Mouse (Mus musculus) heart, embryonic 13.5 days (tissue): ENCODE measurements around the gene 1700025G04Rik. TPM values are rescaled to one million over a fixed set of nuclear protein-coding genes. Genes with fewer than 3 reads are reported as not detected.

Experiments
- ATAC-seq: fragments of 200-750 bp; cut with Nextera tagmentation; 2 replicates; pipeline ENCODE4 v1.8.0; 2017; ENCODE audit warnings: moderate TSS enrichment; ENCODE audit not compliant: insufficient number of reproducible peaks, low FRiP score, low TSS enrichment; ENCODE audit errors: extremely low read depth
- H3K27ac ChIP-seq: fragments of 300-500 bp; sonication (generic); replicated peaks from 2 replicates; pipeline ENCODE4 v1.5.1; 2015; ENCODE audit warnings: moderate library complexity, mild to moderate bottlenecking, inconsistent platforms
- H3K27me3 ChIP-seq: fragments of 300-500 bp; sonication (generic); replicated peaks from 2 replicates; pipeline ENCODE4 v1.6.1; 2015; ENCODE audit warnings: mild to moderate bottlenecking, inconsistent platforms
- H3K36me3 ChIP-seq: fragments of 300-500 bp; sonication (generic); 2 replicates; pipeline ENCODE4 v1.6.1; 2015; ENCODE audit warnings: mild to moderate bottlenecking, inconsistent platforms
- H3K4me1 ChIP-seq: fragments of 300-500 bp; sonication (generic); 2 replicates; pipeline ENCODE4 v1.6.1; 2015; ENCODE audit warnings: inconsistent platforms
- H3K4me2 ChIP-seq: fragments of 300-500 bp; sonication (generic); 2 replicates; pipeline ENCODE4 v1.6.1; 2015; ENCODE audit warnings: inconsistent platforms, mild to moderate bottlenecking, moderate library complexity
- H3K4me3 ChIP-seq: fragments of 300-500 bp; sonication (generic); 2 replicates; pipeline ENCODE4 v1.5.1; 2015; ENCODE audit warnings: moderate library complexity, mild to moderate bottlenecking, inconsistent platforms
- H3K9ac ChIP-seq: fragments of 300-500 bp; sonication (generic); 2 replicates; pipeline ENCODE4 v1.6.1; 2015; ENCODE audit warnings: inconsistent platforms, mild to moderate bottlenecking, moderate library complexity
- H3K9me3 ChIP-seq: fragments of 300-500 bp; sonication (generic); 2 replicates; pipeline ENCODE4 v1.6.1; 2016; ENCODE audit warnings: inconsistent platforms
- WGBS: fragments of 180-500 bp; shearing (Covaris S2); methylation state at CpG from one replicate; pipeline ENCODE4 v1.1.7; 2015; ENCODE audit warnings: mixed read lengths; 5-methylcytosine and 5-hydroxymethylcytosine counted together
- polyA plus RNA-seq: library from polyadenylated mRNA; unstranded; fragments of >200 nt; fragmentation: Nextera tagmentation; extraction: Ambion mirVana; gene quantifications from 2 replicates; pipeline ENCODE4 v1.2.1, GENCODE M21; 2015

1700025G04Rik gene
- polyA plus RNA-seq, 1 experiment from 2014 or later = 24.3 TPM

DNA sequence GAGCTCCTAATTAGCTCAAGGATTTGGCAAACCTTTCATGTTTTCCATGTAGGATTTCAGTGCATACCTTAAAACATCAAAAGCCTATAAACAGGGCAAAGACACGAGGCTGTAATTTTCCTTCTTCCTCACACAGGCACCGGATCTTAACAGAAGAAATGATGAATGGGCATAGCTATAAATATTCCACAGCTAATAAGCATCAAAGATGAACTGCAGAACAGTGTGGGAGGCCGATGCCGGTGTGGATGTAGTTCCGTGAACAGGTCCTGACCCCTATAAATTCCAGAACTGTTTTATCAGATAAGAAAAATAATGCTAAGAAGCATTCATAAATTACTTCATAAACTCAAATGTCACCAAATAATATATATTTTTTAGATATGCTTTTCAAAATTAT lies 42.5 kb downstream of the 1700025G04Rik start:
- no peak overlapping the region for H3K9ac ChIP-seq
- no peak overlapping the region for H3K4me2 ChIP-seq
- no peaks in the 10 kb centered on the region; the same call in 1 of the 2 replicates for H3K36me3 ChIP-seq
- no peak for ATAC-seq
- no peak overlapping the region for H3K4me3 ChIP-seq
- H3K27me3 ChIP-seq = no peaks in the 10 kb centered on the region
- H3K9me3 ChIP-seq = no peaks in the 10 kb centered on the region
- H3K4me1 ChIP-seq = peaks cover 48% of the 10 kb centered on the region
- WGBS = 53% methylated on average over 5 of the region's 5 CpGs
- no peak overlapping the region for H3K27ac ChIP-seq

DNA sequence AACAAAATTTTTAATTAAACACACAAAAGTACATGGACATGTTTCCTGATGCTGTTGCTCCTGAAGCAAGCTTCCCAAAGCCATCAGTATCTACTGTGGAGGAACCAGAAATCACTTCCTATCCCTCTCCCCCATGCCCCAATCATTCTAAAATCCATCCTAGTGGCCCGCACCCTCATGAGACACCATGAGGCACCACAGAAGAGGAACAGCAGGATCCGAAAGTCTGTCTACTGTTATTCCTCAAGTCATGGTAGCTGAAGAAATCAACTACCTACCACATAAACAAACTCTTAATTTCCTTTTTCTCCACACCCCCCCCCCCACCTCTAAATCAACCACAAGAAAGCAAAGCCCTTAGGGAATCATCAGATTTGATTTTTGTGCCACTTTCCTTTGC lies 46.5 kb downstream of the 1700025G04Rik start:
- 90% methylated on average over 2 of the region's 2 CpGs for WGBS
- H3K4me3 ChIP-seq = no peak overlapping the region
- no peak overlapping the region for H3K4me2 ChIP-seq
- no peak overlapping the region for H3K27ac ChIP-seq
- no peak overlapping the region for H3K9ac ChIP-seq
- ATAC-seq = no peak
- no peaks in the 10 kb centered on the region for H3K27me3 ChIP-seq
- H3K4me1 ChIP-seq = peaks cover 38% of the 10 kb centered on the region
- H3K36me3 ChIP-seq = no peaks in the 10 kb centered on the region; the same call in 1 of the 2 replicates
- H3K9me3 ChIP-seq = no peaks in the 10 kb centered on the region

DNA sequence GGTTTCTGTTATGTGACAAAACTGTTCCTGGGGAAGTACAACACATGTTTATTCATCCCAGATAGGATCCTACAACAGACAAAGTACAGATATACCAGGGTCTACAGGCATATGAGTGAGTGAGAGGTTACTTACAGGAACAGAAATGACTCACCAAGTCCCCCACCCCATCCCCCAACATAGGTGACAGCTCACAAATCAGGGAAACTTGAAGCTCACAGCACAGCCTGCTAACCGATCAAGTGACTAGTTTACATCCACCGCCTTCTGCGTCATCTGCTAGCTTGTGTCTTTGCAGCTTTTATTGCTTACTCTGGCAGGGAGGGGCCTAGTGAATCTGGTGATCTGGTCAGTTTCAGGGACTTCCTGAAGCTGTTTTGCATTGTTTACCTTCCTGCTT lies 47.5 kb downstream of the 1700025G04Rik start:
- no peak for ATAC-seq
- 64% methylated on average over 3 of the region's 3 CpGs for WGBS
- H3K36me3 ChIP-seq = no peaks in the 10 kb centered on the region; the same call in 1 of the 2 replicates
- H3K4me1 ChIP-seq = peaks cover 47% of the 10 kb centered on the region
- no peaks in the 10 kb centered on the region for H3K9me3 ChIP-seq
- H3K27me3 ChIP-seq = no peaks in the 10 kb centered on the region
- H3K27ac ChIP-seq = no peak overlapping the region
- H3K4me2 ChIP-seq = no peak overlapping the region
- H3K4me3 ChIP-seq = no peak overlapping the region
- no peak overlapping the region for H3K9ac ChIP-seq

- peaks cover 52% of the 10 kb centered on the region for H3K4me1 ChIP-seq
- no peak for ATAC-seq
Observed at GRCm38 (mm10) chr1:152041005-152041404, 48.9 kb downstream of the 1700025G04Rik start.

GRCm38 (mm10) chr1:152040053-152040452 lies 49.9 kb downstream of the 1700025G04Rik start:
- no peak for ATAC-seq
- Histone ChIP-seq H3K27me3 (no peaks in the 10 kb centered on the region), H3K36me3 (no peaks in the 10 kb centered on the region), H3K4me2 (no peak overlapping the region), H3K9ac (no peak overlapping the region), H3K4me3 (no peak overlapping the region), H3K4me1 (peaks cover 55% of the 10 kb centered on the region), H3K9me3 (no peaks in the 10 kb centered on the region), H3K27ac (no peak overlapping the region)
- WGBS = 70% methylated on average over 7 of the region's 7 CpGs

More at GRCm38 (mm10) chr1:152041005-152041404, 48.9 kb downstream of the 1700025G04Rik start:
- Histone ChIP-seq H3K9me3 (no peaks in the 10 kb centered on the region), H3K27ac (no peak overlapping the region), H3K36me3 (no peaks in the 10 kb centered on the region), H3K4me2 (no peak overlapping the region), H3K9ac (no peak overlapping the region), H3K4me3 (no peak overlapping the region), H3K27me3 (no peaks in the 10 kb centered on the region)
- 92% methylated on average over 4 of the region's 4 CpGs for WGBS

GRCm38 (mm10) chr1:152039588-152039987 lies 50.3 kb downstream of the 1700025G04Rik start:
- Histone ChIP-seq H3K4me1 (peaks cover 58% of the 10 kb centered on the region), H3K9ac (no peak overlapping the region), H3K9me3 (no peaks in the 10 kb centered on the region), H3K36me3 (no peaks in the 10 kb centered on the region), H3K4me2 (no peak overlapping the region), H3K27me3 (no peaks in the 10 kb centered on the region), H3K4me3 (no peak overlapping the region), H3K27ac (no peak overlapping the region; the same call in 1 of the 2 replicates)
- no peak for ATAC-seq
- WGBS = 61% methylated on average over 8 of the region's 8 CpGs

DNA sequence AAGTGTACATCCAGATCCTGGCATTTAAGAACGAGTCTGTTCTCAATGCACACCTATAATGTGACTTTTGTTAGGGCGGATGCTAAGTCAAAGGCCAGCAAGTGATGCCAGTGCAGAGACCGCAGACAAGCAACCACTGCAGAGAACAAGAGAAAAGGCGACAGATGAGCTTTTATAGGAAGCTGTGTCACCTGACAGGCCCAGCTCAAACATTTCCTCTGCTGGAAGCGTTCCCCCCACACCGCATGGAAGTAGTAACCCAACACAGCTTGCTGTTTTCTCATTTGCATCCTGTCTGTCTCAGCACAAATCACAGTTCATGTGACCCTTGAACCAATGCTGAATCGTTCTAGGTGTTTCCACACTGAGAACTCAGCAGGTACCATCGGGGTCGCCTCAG lies 51.8 kb downstream of the 1700025G04Rik start:
- Histone ChIP-seq H3K27me3 (no peaks in the 10 kb centered on the region), H3K9me3 (no peaks in the 10 kb centered on the region), H3K9ac (no peak overlapping the region), H3K36me3 (no peaks in the 10 kb centered on the region), H3K4me1 (peaks cover 54% of the 10 kb centered on the region), H3K4me2 (no peak overlapping the region), H3K4me3 (no peak overlapping the region), H3K27ac (no peak overlapping the region)
- 66% methylated on average over 9 of the region's 9 CpGs for WGBS
- ATAC-seq = no peak

- Histone ChIP-seq H3K9me3 (peaks cover 3% of the 10 kb centered on the region), H3K4me1 (peaks cover 54% of the 10 kb centered on the region)
- 25% methylated on average over 4 of the region's 4 CpGs for WGBS
Observed at GRCm38 (mm10) chr1:152037589-152037988, 52.3 kb downstream of the 1700025G04Rik start.

DNA sequence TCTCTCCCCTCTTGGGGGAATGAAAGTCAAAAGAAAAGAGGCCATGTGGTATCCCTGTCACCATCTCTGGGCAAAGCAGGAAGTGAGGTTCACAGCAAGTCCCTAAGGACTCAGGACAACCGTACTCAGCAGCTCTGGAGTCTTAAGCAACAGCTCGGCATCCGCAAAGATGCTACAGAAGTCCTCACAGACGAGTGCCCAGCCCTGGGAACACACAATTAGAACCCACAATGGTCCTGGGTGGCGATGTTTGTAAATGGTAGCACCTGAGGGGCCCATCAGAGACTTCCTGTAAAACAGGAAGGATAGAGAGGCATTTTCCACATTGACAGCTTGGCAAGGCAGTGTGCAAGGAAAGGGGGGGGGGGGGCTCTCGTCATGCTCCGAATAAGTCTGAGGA lies 55.2 kb downstream of the 1700025G04Rik start:
- Histone ChIP-seq H3K9me3 (peaks cover 4% of the 10 kb centered on the region), H3K4me2 (no peak overlapping the region), H3K4me1 (peaks cover 36% of the 10 kb centered on the region), H3K4me3 (no peak overlapping the region), H3K27me3 (no peaks in the 10 kb centered on the region), H3K36me3 (peaks cover 6% of the 10 kb centered on the region; the same call in 1 of the 2 replicates), H3K27ac (no peak overlapping the region), H3K9ac (no peak overlapping the region)
- ATAC-seq = no peak
- WGBS = 68% methylated on average over 7 of the region's 7 CpGs

More at GRCm38 (mm10) chr1:152037589-152037988, 52.3 kb downstream of the 1700025G04Rik start:
- Histone ChIP-seq H3K27me3 (no peaks in the 10 kb centered on the region), H3K36me3 (peaks cover 3% of the 10 kb centered on the region; the same call in 1 of the 2 replicates), H3K4me2 (no peak overlapping the region), H3K9ac (no peak overlapping the region), H3K27ac (no peak overlapping the region), H3K4me3 (no peak overlapping the region)
- ATAC-seq = no peak

DNA sequence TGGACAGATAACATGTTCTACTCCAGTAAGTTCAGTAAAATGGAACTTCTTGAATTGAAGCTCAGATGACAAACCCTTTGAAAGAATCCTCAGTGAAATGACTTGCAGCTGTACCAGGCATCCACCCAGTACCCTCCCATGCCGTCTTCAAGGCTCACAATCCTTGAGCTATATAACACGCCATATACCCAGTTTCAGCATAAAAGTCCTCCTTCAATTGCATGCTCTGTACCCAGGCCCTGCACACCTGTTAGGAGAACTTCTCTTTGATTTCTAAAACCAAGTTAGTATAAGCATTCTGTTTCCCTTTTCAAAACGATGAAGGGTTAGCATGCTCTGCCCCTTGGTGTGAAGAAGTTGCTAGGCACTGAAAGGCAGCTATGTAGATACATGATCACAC lies 56.2 kb downstream of the 1700025G04Rik start:
- Histone ChIP-seq H3K4me3 (no peak overlapping the region), H3K9ac (no peak overlapping the region), H3K4me1 (peaks cover 29% of the 10 kb centered on the region), H3K27me3 (no peaks in the 10 kb centered on the region), H3K36me3 (peaks cover 6% of the 10 kb centered on the region; the same call in 1 of the 2 replicates), H3K4me2 (no peak overlapping the region), H3K27ac (no peak overlapping the region), H3K9me3 (peaks cover 4% of the 10 kb centered on the region)
- ATAC-seq = no peak
- 74% methylated on average over 3 of the region's 3 CpGs for WGBS

GRCm38 (mm10) chr1:152032144-152032543 lies 57.8 kb downstream of the 1700025G04Rik start:
- WGBS = 81% methylated on average over 5 of the region's 5 CpGs
- ATAC-seq = no peak
- Histone ChIP-seq H3K36me3 (peaks cover 6% of the 10 kb centered on the region; the same call in 1 of the 2 replicates), H3K27me3 (no peaks in the 10 kb centered on the region), H3K4me3 (no peak overlapping the region), H3K4me1 (peaks cover 16% of the 10 kb centered on the region), H3K4me2 (no peak overlapping the region), H3K9me3 (peaks cover 4% of the 10 kb centered on the region), H3K9ac (no peak overlapping the region), H3K27ac (no peak overlapping the region)

- no peak for ATAC-seq
- H3K4me3 ChIP-seq = no peak overlapping the region
- no peaks in the 10 kb centered on the region for H3K27me3 ChIP-seq
- H3K27ac ChIP-seq = no peak overlapping the region
- H3K36me3 ChIP-seq = peaks cover 6% of the 10 kb centered on the region; the same call in 1 of the 2 replicates
- no peak overlapping the region for H3K9ac ChIP-seq
- peaks cover 4% of the 10 kb centered on the region for H3K9me3 ChIP-seq
- H3K4me2 ChIP-seq = no peak overlapping the region
- 75% methylated on average over 6 of the region's 6 CpGs for WGBS
- peaks cover 12% of the 10 kb centered on the region for H3K4me1 ChIP-seq
Observed at GRCm38 (mm10) chr1:152030546-152030945, 59.4 kb downstream of the 1700025G04Rik start.
